Mouse (Mus musculus) right cerebral cortex, postnatal 4 days (tissue): ENCODE results near the gene Park7.

Experiments used
- DNase-seq: peaks from one replicate; pipeline ENCODE4 v3.0.0-alpha.2; 2022

Gene Park7

DNA sequence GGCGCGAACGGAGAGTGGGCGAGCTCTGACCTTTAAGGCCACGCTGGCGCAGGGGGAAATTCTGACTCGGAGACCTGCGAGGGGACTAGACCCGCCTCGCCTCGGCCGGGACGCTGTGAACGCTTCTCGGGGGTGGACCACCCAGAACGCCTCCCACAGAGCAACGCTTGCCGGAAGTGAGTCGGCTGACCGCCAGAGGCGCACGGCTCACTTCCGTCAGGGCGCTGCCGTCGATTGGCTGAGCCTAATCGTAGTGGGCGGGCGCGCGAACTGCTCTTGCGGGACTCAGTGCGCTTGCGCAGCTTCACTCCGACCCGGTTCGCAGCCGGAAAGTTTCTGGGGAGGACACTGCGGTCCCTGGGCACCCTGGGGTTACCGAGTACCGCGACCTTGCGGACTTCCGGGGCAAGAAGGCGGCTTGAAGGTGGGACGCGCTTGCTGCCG is at the start of gene Park7, which contains the start of gene Tnfrsf9:
Gene Park7 (minus strand): TSS at position 148 of the 444 bp plus-strand sequence.
Gene Tnfrsf9 (plus strand): TSS at position 273 of the 444 bp plus-strand sequence.
- DNase-seq, result peak; percentile 97

- no peak for DNase-seq
Observed at GRCm38 (mm10) chr4:150963711-150964110, 49.5 kb upstream of the Park7 start.

- no peak for DNase-seq
Observed at GRCm38 (mm10) chr4:150962231-150962630, 48.0 kb upstream of the Park7 start.

- DNase-seq, result no peak
Observed at GRCm38 (mm10) chr4:150958536-150958935, 44.3 kb upstream of the Park7 start.

- no peak for DNase-seq
Observed at GRCm38 (mm10) chr4:150957106-150957458, 42.8 kb upstream of the Park7 start.

DNA sequence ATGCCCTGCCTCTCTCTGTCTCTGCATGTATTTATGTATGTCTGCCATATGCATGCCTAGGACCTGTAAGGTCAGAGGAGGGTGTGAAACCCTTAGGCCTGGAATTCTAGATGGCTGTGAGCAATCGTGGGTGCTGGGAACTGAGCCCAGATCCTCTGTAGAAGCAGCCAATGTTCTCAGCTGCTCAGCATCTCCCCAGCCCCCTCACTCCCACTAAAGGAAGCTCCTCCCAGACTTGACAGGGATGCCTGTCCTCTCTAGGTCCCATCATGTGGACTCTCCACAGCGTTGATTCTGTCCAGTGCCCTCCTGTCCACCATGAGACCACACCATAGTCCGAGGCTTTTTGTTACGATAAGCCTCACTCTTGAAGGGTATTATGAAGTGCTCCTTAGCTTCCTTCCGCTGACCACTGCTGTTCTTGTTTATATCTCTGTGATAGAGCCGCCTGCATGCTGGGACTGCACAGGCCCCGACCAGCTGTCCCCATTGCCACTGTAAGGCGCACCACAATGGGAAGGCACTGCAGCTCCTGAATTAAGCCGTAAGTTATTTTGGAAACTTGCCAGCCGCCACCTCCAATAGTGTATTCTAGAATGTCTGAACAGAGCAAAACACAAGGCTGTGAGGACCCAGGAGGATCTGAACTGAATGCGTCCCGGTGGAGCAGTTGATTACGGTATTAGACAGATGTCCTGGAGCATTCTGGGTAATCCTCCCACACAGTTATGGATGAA is 42.3 kb upstream of the Park7 start:
- no peak for DNase-seq

DNA sequence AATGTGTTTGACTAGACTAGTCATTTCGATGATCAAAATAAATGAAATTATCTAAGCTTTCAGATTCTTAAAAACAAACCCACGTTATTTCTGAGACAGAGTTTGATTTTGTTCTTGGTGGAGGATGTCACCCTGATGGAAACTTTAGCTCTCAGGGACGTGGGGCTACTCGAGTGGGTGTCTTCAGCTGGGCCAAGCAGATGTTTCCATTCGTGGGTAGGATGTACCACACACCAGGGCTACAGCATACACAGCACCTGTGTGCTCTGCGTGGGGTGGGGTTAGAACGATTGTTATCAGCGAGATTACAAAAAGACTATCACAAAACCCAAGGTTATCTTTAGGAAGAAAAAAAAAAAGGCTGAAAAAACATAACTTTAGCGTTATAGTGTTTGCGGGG is 36.7 kb upstream of the Park7 start:
- DNase-seq, result no peak

- DNase-seq, result no peak
Observed at GRCm38 (mm10) chr4:150944707-150945106, 30.5 kb upstream of the Park7 start.

GRCm38 (mm10) chr4:150939991-150940651 is 25.9 kb upstream of the Park7 start:
- DNase-seq, result no peak

- DNase-seq, result no peak
Observed at GRCm38 (mm10) chr4:150938063-150938452, 23.8 kb upstream of the Park7 start.

- peak; percentile 44 for DNase-seq
Observed at GRCm38 (mm10) chr4:150937293-150938062, 23.2 kb upstream of the Park7 start.

- DNase-seq, result no peak
Observed at GRCm38 (mm10) chr4:150933503-150933902, 19.3 kb upstream of the Park7 start.

GRCm38 (mm10) chr4:150927789-150928188 is 13.6 kb upstream of the Park7 start:
- no peak for DNase-seq

- no peak for DNase-seq
Observed at GRCm38 (mm10) chr4:150926924-150927705, 12.9 kb upstream of the Park7 start.

DNA sequence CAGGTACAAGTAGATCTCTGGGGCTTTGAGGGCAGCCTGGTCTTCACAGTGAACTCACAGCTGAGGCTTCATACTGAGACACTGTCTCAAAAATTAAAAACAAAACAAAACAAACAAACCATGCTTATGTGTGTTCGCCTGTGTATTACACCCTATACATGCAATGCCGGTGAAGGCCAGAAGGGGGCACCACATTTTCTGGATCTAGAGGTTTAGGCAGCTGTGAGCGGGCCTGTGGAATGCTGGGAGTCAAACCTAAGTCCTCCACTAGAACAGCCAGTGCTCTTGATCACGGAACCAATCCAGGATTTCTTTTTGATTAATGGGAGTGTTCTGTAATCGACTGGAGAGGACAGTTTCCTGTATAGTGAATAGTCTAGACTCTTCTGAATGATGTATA is 11.7 kb upstream of the Park7 start:
- no peak for DNase-seq

GRCm38 (mm10) chr4:150924936-150925335 is 10.7 kb upstream of the Park7 start:
- DNase-seq, result no peak

DNA sequence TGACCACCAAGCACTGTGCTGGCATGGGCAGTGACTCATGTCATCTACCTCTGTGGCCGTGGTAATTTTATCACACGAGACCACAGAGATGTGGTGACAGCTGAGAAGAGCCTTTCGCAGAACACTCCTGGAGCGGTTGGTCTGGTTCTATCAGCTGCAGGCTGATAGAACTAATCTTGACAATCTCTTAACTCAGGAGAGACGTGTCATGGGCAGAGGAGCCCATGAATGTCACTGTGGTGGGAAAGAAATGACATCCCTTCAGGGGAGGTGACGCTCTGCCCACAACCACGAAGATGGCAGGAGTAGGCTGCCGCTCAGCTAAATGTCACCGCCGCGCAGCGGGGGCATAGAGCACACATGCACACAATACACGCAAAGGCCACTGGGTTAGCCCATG is 10.1 kb upstream of the Park7 start:
- DNase-seq, result no peak

- no peak for DNase-seq
Observed at GRCm38 (mm10) chr4:150921206-150921605, 7.0 kb upstream of the Park7 start.

- DNase-seq, result no peak
Observed at GRCm38 (mm10) chr4:150917336-150918027, 3.2 kb upstream of the Park7 start.

- no peak for DNase-seq
Observed at GRCm38 (mm10) chr4:150915181-150915906, 1.1 kb upstream of the Park7 start.

- DNase-seq, result no peak
Observed at GRCm38 (mm10) chr4:150913743-150914142, 494 bp downstream of the Park7 start.
